Mouse (Mus musculus) hindbrain, postnatal 0 days (tissue): ENCODE results near the gene Itga3. TPM values are rescaled to one million over a fixed set of nuclear protein-coding genes. Genes with fewer than 3 reads are reported as not detected.

Source experiments
- ATAC-seq: fragments of 200-750 bp; cut with Nextera tagmentation; 2 replicates; pipeline ENCODE4 v1.8.0; 2017; ENCODE audit warnings: mild to moderate bottlenecking, moderate TSS enrichment, moderate library complexity
- DNase-seq: peaks from one replicate; pipeline ENCODE4 v3.0.0-alpha.2; 2015; ENCODE audit warnings: low spot score
- H3K27ac ChIP-seq: fragments of 300-500 bp; sonication (generic); 2 replicates; pipeline ENCODE4 v1.5.1; 2014; ENCODE audit warnings: mild to moderate bottlenecking
- H3K27me3 ChIP-seq: fragments of 300-500 bp; sonication (generic); 2 replicates; pipeline ENCODE4 v1.6.1; 2014; ENCODE audit warnings: low read length, mixed read lengths; ENCODE audit not compliant: insufficient read depth
- H3K36me3 ChIP-seq: fragments of 300-500 bp; sonication (generic); 2 replicates; pipeline ENCODE4 v1.6.1; 2014; ENCODE audit warnings: low read length, mixed read lengths; ENCODE audit not compliant: insufficient read depth
- H3K4me1 ChIP-seq: fragments of 300-500 bp; sonication (generic); 2 replicates; pipeline ENCODE4 v1.6.1; 2014; ENCODE audit warnings: antibody characterized with exemption, low read length, mixed read lengths; ENCODE audit not compliant: insufficient read depth
- H3K4me2 ChIP-seq: fragments of 300-500 bp; sonication (generic); 2 replicates; pipeline ENCODE4 v1.6.1; 2014; ENCODE audit warnings: low read depth, mild to moderate bottlenecking, low read length, moderate library complexity, mixed read lengths
- H3K4me3 ChIP-seq: fragments of 300-500 bp; sonication (generic); 2 replicates; pipeline ENCODE4 v1.5.1; 2014; ENCODE audit warnings: low read length
- H3K9ac ChIP-seq: fragments of 300-500 bp; sonication (generic); replicated peaks from 2 replicates; pipeline ENCODE4 v1.6.1; 2014; ENCODE audit warnings: mild to moderate bottlenecking, low read length, moderate library complexity, mixed read lengths
- H3K9me3 ChIP-seq: fragments of 300-500 bp; sonication (generic); 2 replicates; pipeline ENCODE4 v1.6.1; 2016; ENCODE audit warnings: low read length, mixed read lengths
- CTCF ChIP-seq: IDR thresholded peaks from 2 replicates; pipeline ENCODE4 v1.5.1; 2016; ENCODE audit warnings: antibody characterized with exemption, control low read depth, low read depth
- WGBS: fragments of 180-500 bp; shearing (Covaris S2); extraction: QIAGEN DNeasy Blood & Tissue Kit; methylation state at CpG from one replicate; pipeline ENCODE4 v1.1.7; 2014; 5-methylcytosine and 5-hydroxymethylcytosine counted together
- polyA plus RNA-seq: library from polyadenylated mRNA; unstranded; fragments of >200 nt; fragmentation: Nextera tagmentation; extraction: Ambion mirVana; gene quantifications from 2 replicates; pipeline ENCODE4 v1.2.1, GENCODE M21; 2015
- total RNA-seq: library from RNA; depleted of rRNA; stranded (reverse); fragments of >200 nt; gene quantifications from 2 replicates; pipeline ENCODE4 v1.2.3, GENCODE M21; 2014

Gene Itga3
- total and polyA plus RNA-seq, 2 experiments from 2014 or later = 13.2 to 68.8 TPM

GRCm38 (mm10) chr11:95077956-95078355 is 1.4 kb upstream of the Itga3 start:
- WGBS = 60% methylated on average over 7 of the region's 7 CpGs
- peak; percentile 28 for TF ChIP-seq CTCF
- no peaks in the 10 kb centered on the region; the same call in 1 of the 2 replicates for H3K27me3 ChIP-seq
- no peaks in the 10 kb centered on the region for H3K9me3 ChIP-seq
- ATAC-seq (no peak), DNase-seq (no peak)
- 0 out of 2 replicates have a peak, but pooled peaks cover 5% of the 10 kb centered on the region for H3K4me1 ChIP-seq
- H3K4me2 ChIP-seq = peak overlapping the region; percentile 83; the same call in 1 of the 2 replicates
- no peak overlapping the region for H3K4me3 ChIP-seq
- H3K9ac ChIP-seq = no peak overlapping the region
- no peak overlapping the region for H3K27ac ChIP-seq
- H3K36me3 ChIP-seq = no peaks in the 10 kb centered on the region

- under 1% methylated on average over 38 of the region's 42 CpGs for WGBS
- Histone ChIP-seq H3K9me3 (no peaks in the 10 kb centered on the region), H3K4me1 (0 out of 2 replicates have a peak, but pooled peaks cover 5% of the 10 kb centered on the region), H3K36me3 (no peaks in the 10 kb centered on the region), H3K9ac (peak overlapping the region; percentile 72), H3K4me2 (peak overlapping the region; percentile 83), H3K4me3 (peak overlapping the region; percentile 70), H3K27ac (peak overlapping the region; percentile 76), H3K27me3 (no peaks in the 10 kb centered on the region; the same call in 1 of the 2 replicates)
- ATAC-seq (peak; percentile 65), DNase-seq (peak; percentile 69)
- peak; percentile 67 for TF ChIP-seq CTCF
These were observed 513 bp downstream of the Itga3 start for GRCm38 (mm10) chr11:95076041-95076535.

GRCm38 (mm10) chr11:95075197-95076040 is 1.2 kb downstream of the Itga3 start:
- Histone ChIP-seq H3K9me3 (no peaks in the 10 kb centered on the region), H3K4me3 (peak overlapping the region; percentile 70), H3K4me1 (0 out of 2 replicates have a peak, but pooled peaks cover 5% of the 10 kb centered on the region), H3K4me2 (peak overlapping the region; percentile 83), H3K9ac (peak overlapping the region; percentile 72), H3K36me3 (no peaks in the 10 kb centered on the region), H3K27ac (peak overlapping the region; percentile 76), H3K27me3 (no peaks in the 10 kb centered on the region; the same call in 1 of the 2 replicates)
- TF ChIP-seq CTCF = peak; percentile 39
- 8% methylated on average over 19 of the region's 19 CpGs for WGBS
- DNase-seq (peak; percentile 6), ATAC-seq (peak; percentile 5; the same call in 1 of the 2 replicates)

- peak overlapping the region; percentile 83 for H3K4me2 ChIP-seq
- no peak for DNase-seq
- WGBS = 79% methylated on average over 4 of the region's 4 CpGs
- H3K27ac ChIP-seq = no peak overlapping the region
- peak overlapping the region; percentile 72; the same call in 1 of the 2 replicates for H3K9ac ChIP-seq
- H3K4me3 ChIP-seq = peak overlapping the region; percentile 70; the same call in 1 of the 2 replicates
- no peaks in the 10 kb centered on the region; the same call in 1 of the 2 replicates for H3K27me3 ChIP-seq
- H3K36me3 ChIP-seq = no peaks in the 10 kb centered on the region
- TF ChIP-seq CTCF = no peak
- no peaks in the 10 kb centered on the region for H3K9me3 ChIP-seq
- 0 out of 2 replicates have a peak, but pooled peaks cover 5% of the 10 kb centered on the region for H3K4me1 ChIP-seq
- no peak for ATAC-seq
These were observed 1.9 kb downstream of the Itga3 start for GRCm38 (mm10) chr11:95074694-95075093.

GRCm38 (mm10) chr11:95073835-95074234 is 2.8 kb downstream of the Itga3 start:
- no peak overlapping the region for H3K27ac ChIP-seq
- WGBS = 83% methylated on average over 4 of the region's 4 CpGs
- H3K4me1 ChIP-seq = 0 out of 2 replicates have a peak, but pooled peaks cover 5% of the 10 kb centered on the region
- H3K9me3 ChIP-seq = no peaks in the 10 kb centered on the region
- no peak overlapping the region for H3K4me3 ChIP-seq
- DNase-seq (no peak), ATAC-seq (no peak)
- H3K27me3 ChIP-seq = no peaks in the 10 kb centered on the region; the same call in 1 of the 2 replicates
- H3K4me2 ChIP-seq = no peak overlapping the region
- no peak for TF ChIP-seq CTCF
- H3K36me3 ChIP-seq = no peaks in the 10 kb centered on the region
- no peak overlapping the region for H3K9ac ChIP-seq

- H3K27me3 ChIP-seq = no peaks in the 10 kb centered on the region
- TF ChIP-seq CTCF = no peak
- DNase-seq (no peak), ATAC-seq (no peak)
- H3K4me1 ChIP-seq = 0 out of 2 replicates have a peak, but pooled peaks cover 5% of the 10 kb centered on the region
- no peaks in the 10 kb centered on the region for H3K36me3 ChIP-seq
- no peak overlapping the region for H3K9ac ChIP-seq
- WGBS = 56% methylated on average over 5 of the region's 5 CpGs
- H3K4me2 ChIP-seq = no peak overlapping the region
- no peak overlapping the region for H3K27ac ChIP-seq
- H3K9me3 ChIP-seq = no peaks in the 10 kb centered on the region
- H3K4me3 ChIP-seq = no peak overlapping the region
These were observed 3.8 kb downstream of the Itga3 start for GRCm38 (mm10) chr11:95072804-95073203.
